Mouse (Mus musculus): ENCODE data around the gene Klhl35.

DNA sequence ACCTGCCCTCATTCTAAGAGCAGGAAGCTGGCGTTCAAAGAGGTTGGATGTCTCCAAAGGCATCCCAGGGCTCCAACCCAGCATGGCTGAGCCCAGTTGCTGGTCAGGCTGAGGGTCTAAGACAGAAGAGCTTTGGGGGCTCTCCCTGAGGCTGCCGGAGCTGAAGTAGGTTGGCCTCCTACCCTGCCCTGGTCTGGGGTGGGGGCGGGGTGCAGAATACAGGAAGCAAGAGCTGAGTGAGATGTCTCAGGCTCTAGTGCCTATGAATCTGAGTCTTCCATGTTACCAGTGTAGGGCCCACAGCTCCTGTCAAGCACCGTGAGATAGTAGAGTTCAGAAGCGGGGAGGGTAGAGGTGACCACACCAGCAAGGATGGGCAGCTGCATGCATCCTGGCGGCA, 32.9 kb upstream of the Klhl35 start:
- TF ChIP-seq CTCF (IDR thresholded peaks at IDR 0.05; ENCODE audit: insufficient read depth, low read length) = no peak
- TF ChIP-seq POLR2A (IDR thresholded peaks at IDR 0.05; ENCODE audit: borderline replicate concordance, extremely low read depth, low read depth, low read length) = no peak
